In genomic region chr3:87487911-87488310, GRCm38 (mm10) we compare ENCODE assay signal across 24 mouse cellular contexts. TPM values are rescaled to one million over a fixed set of nuclear protein-coding genes. Genes with fewer than 3 reads are reported as not detected.
DNase-seq lines count a peak whose midpoint lies in the region; ATAC-seq and TF ChIP-seq lines count a peak whose summit lies in the region.
"Had no signal": no experiment of that assay in that cellular context is flagged by ENCODE, and none has a peak within 500 bp of the region (broad histone marks: within the 10 kb centered on the region; RNA-seq: fewer than 3 reads in every experiment).

No protein-coding gene starts in this region.

- intact Hi-C loops in heart, postnatal 10 days (cut with DNase I), result no loop called here

- no peaks in the 10 kb centered on the region for H3K36me3 ChIP-seq in spleen, adult 2 months (ENCODE audit: control insufficient read depth, insufficient read depth, low read length)
- H3K36me3 ChIP-seq: embryonic facial prominence, embryonic 10.5 days; forebrain, embryonic 15.5 days; hindbrain, embryonic 12.5 days; limb, embryonic 12.5 days; liver, embryonic 15.5 days had no signal

- ATAC-seq in megakaryocyte, adult 5-6 weeks (ENCODE audit: poor library complexity, severe bottlenecking), result peak; percentile 89
- ATAC-seq: forebrain, embryonic 15.5 days; midbrain, embryonic 16.5 days had no signal

- H3K27me3 ChIP-seq in spleen, adult 2 months (ENCODE audit: control insufficient read depth, insufficient read depth, low read length), result no peaks in the 10 kb centered on the region
- H3K27me3 ChIP-seq: forebrain, embryonic 15.5 days; hindbrain, embryonic 12.5 days; limb, embryonic 12.5 days; liver, embryonic 15.5 days had no signal

- no peak overlapping the region for H3K4me3 ChIP-seq in spleen, adult 2 months (ENCODE audit: extremely low read depth, insufficient read depth, insufficient read length)
- no peak overlapping the region for H3K4me3 ChIP-seq in bone marrow macrophage, adult 2 months (ENCODE audit: insufficient read depth, low read length)
- H3K4me3 ChIP-seq: embryonic facial prominence, embryonic 10.5 days; forebrain, embryonic 15.5 days; hindbrain, embryonic 12.5 days; limb, embryonic 12.5 days; liver, embryonic 15.5 days had no signal

- peaks cover 9% of the 10 kb centered on the region; the same call in 1 of the 2 replicates for H3K4me1 ChIP-seq in spleen, adult 2 months (ENCODE audit: control insufficient read depth, insufficient read depth, insufficient read length)
- H3K4me1 ChIP-seq in bone marrow macrophage, adult 2 months (ENCODE audit: control insufficient read depth, insufficient read depth, low read length), result peaks cover 15% of the 10 kb centered on the region
- H3K4me1 ChIP-seq: embryonic facial prominence, embryonic 10.5 days; forebrain, embryonic 15.5 days; hindbrain, embryonic 12.5 days; limb, embryonic 12.5 days; liver, embryonic 15.5 days had no signal

- H3K27ac ChIP-seq in spleen, adult 2 months (ENCODE audit: insufficient read depth, low read length), result peak overlapping the region; percentile 87
- H3K27ac ChIP-seq in bone marrow macrophage, adult 2 months (ENCODE audit: insufficient read depth, low read depth, low read length), result peak overlapping the region; percentile 63
- H3K27ac ChIP-seq: embryonic facial prominence, embryonic 10.5 days; forebrain, embryonic 15.5 days; hindbrain, embryonic 12.5 days; limb, embryonic 12.5 days; liver, embryonic 15.5 days had no signal

- peak in 1 of 2 experiments; percentile 73 for DNase-seq in spleen, adult 2 months (ENCODE audit: low read depth in 1 of 2, low spot score in 2 of 2)
- DNase-seq in spleen, postnatal 10 days (ENCODE audit: low spot score in 2 of 2), result no peak
- DNase-seq in urinary bladder, postnatal 10 days (ENCODE audit: low spot score), result no peak
- DNase-seq in heart, postnatal 10 days, result no peak
- DNase-seq in layer of hippocampus, postnatal 36 days, result no peak
- DNase-seq: adrenal gland, postnatal 14 days; cerebellum, adult 2 months; heart, postnatal 14 days; kidney, adult 8-10 months; kidney, postnatal 36 days; lung, postnatal 10 days; retina, postnatal 1 day; thymus, postnatal 4 days had no signal

- no peak for TF ChIP-seq CTCF in spleen, adult 2 months (IDR thresholded peaks at IDR 0.05; ENCODE audit: extremely low read depth, insufficient read depth, insufficient read length, insufficient replicate concordance)
- TF ChIP-seq CTCF in bone marrow macrophage, adult 2 months (IDR thresholded peaks at IDR 0.05; ENCODE audit: low read depth, low read length), result no peak

- 17% methylated on average over 2 of the region's 2 CpGs for WGBS in spleen, adult 2 months

- no peak for TF ChIP-seq POLR2A in spleen, adult 2 months (IDR thresholded peaks at IDR 0.05; ENCODE audit: low read depth, low read length)
- no peak for TF ChIP-seq POLR2A in bone marrow macrophage, adult 2 months (IDR thresholded peaks at IDR 0.05; ENCODE audit: borderline replicate concordance, low read depth, low read length)

RNA-seq across cellular contexts. Expression of gene Etv3, which starts 37.3 kb away (rescaled TPM):
- 17.5 and 22.4 TPM in 2 replicates for polyA plus RNA-seq in spleen, adult 2 months (2012; rRNA removed)
- 57.2 and 59.6 TPM in 2 replicates for polyA plus RNA-seq in bone marrow macrophage, adult 2 months (2012; ENCODE audit: insufficient read depth, insufficient read length, missing spikeins)
- 12.9 and 13.8 TPM in 2 replicates for total RNA-seq in megakaryocyte, adult 5-6 weeks (2015)
- total RNA-seq in megakaryocyte, adult 5-6 weeks (2017), result 14.6 and 16.7 TPM in 2 replicates
- 10 to 100 TPM; 17.1 to 18.3 TPM for total RNA-seq in heart, postnatal 10 days (2021)
- 10 to 100 TPM; 23.2 TPM for total RNA-seq in layer of hippocampus, postnatal 36 days (2021)

RNA-seq across cellular contexts. Expression of gene Fcrl5, which starts 52.3 kb away (rescaled TPM):
- polyA plus RNA-seq in spleen, adult 2 months (2012; rRNA removed), result 7.2 and 9.2 TPM in 2 replicates
- 0.81 and 1.5 TPM in 2 replicates for polyA plus RNA-seq in bone marrow macrophage, adult 2 months (2012; ENCODE audit: insufficient read depth, insufficient read length, missing spikeins)
- not detected in 2 replicates for total RNA-seq in megakaryocyte, adult 5-6 weeks (2015)
- total RNA-seq in megakaryocyte, adult 5-6 weeks (2017), result not detected in 2 replicates
- total RNA-seq in heart, postnatal 10 days (2021), result not detected
- total RNA-seq in layer of hippocampus, postnatal 36 days (2021), result not detected
- total RNA-seq: adrenal gland, postnatal 14 days; heart, postnatal 14 days had no signal
- polyA plus RNA-seq: cerebellum, adult 2 months; embryonic facial prominence, embryonic 10.5 days; forebrain, embryonic 15.5 days; heart, embryonic 11.5 days; hindbrain, embryonic 12.5 days; intestine, embryonic 14.5 days; limb, embryonic 12.5 days; liver, embryonic 15.5 days; midbrain, embryonic 16.5 days; stomach, embryonic 14.5 days had no signal
